Mouse (Mus musculus): ENCODE measurements around the gene Scn4b. TPM values are rescaled to one million over a fixed set of nuclear protein-coding genes. Genes with fewer than 3 reads are reported as not detected.

The Scn4b gene
- total RNA-seq, 2 experiments from 2014 or later = 6.3 to 7.6 TPM

DNA sequence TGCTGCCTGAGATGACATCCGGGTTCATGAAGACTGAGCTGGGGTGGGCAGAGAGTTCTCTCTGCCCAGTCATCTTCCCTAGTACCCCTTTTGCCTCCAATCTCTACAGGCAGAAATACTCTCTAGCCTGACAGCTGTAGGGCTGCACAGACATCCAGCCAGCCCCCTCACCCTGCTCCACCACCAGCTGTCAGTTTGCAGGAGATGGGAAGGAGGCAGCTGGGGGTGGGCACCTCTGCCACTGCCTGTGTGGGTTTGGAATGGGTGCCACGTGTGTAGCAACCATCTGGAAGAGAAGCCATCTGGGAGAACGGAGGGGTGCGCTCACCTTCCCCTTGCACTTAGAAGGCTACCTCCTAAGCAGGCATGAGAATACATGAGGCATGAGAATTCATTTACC lies 47.1 kb downstream of the Scn4b start:
- DNase-seq = no peak
- intact Hi-C loops (cut with DNase I) = no loop called here

DNA sequence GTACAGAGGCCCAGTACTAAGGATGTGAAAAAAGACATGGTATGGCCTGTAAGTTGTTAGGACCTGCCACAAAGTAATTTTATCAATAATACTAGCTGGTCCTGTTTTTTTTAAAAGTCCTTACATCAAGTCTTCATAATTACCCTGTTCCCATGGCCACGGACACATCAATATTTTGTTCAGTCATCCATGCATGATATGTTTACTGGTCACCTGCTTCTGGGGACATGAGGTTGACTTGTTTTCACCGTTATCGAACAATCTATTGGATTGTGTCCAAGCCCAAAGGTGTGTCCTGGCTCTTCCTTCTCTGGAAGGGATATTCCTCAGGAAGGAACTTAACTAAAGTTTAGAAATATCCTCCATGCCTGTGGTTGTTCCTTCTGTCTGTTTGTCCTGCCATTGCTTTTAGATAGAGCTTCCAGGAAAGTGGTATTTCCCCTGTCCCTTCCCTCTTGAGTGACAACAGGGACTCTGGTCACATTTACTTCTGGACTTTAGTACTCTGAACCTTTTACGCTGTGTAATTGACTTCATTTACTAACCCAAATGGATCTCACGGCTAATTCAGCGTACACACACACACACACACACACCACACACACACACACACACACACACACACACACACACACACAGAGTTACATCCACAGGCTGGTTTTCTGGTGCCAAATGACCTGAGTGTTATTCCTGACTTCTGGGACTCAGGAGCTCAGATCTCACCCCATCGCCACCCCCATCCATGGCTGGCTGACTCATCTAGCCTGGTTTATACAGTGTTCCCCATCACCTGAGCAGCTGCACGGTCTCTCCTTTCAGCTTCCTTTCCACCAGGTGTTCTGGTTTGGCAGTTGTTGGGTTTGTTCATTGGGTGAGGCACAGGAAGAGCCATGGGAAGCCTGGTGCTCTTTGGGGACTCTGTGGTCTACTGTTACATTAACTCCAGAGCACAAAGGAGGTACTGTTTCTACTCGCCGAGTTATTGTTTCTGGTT lies 50.7 kb downstream of the Scn4b start:
- DNase-seq = no peak
- intact Hi-C loops (cut with DNase I) = no loop called here

DNA sequence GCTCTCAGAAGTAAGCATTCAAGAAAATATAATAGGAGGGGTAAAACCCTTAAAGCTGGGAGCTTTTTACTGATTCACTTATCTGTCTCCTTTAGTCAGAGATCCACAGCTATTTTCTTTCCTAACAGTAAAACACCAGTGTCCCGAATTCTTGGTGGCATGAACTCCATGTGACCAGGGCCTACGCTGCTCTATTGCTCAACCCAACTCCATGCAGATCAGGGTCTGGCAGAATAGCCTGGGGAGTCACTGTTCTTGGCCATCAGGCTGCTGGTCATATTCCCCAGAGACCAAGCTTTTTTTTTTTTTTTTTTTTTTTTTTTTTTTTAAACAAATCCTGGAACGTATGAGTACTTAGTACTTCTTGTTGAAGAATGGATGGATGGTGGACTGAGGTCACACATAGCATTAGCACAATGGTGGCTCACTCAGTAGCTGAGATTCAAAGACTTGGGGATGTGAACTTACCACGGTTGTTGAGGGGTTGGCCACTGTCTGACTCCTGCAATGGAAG lies 51.5 kb downstream of the Scn4b start:
- no peak for DNase-seq
- intact Hi-C loops (cut with DNase I) = no loop called here

GRCm38 (mm10) chr9:45195468-45195867 lies 57.3 kb downstream of the Scn4b start:
- intact Hi-C loops (cut with DNase I) = no loop called here
- no peak for DNase-seq

DNA sequence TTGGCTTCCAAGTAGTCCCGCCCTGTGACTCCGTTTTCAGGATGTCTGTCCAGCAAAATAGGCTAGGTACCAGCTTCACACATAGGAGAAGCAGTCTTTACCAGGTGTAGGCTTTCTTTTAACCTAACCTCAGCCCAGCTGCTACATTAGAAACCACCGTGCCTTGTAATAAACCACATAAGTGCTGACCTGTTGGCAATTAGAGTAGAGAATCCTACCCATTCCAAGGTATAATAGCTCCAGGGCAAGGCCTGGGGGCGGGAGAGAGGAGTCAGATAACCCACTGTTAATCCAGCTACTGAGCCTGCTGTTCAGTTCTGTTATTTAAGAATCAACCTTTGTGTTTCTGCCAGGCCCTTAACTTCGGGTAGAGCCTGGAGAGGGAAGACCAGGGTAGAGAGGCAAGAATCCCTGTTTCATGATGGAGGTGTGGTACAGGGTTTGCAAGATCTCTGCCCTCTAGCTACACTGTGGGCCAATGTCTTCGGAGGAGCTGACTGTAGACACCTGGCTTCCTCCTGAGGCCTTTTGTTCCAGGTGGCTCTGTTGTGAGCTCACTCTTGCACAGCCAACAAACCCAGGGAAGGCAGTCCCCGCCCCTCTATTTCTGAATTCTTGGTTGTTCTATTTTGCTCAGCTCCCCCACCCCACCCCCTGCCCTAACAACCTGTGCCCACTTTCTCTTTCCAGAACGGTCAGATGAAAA lies 58.1 kb downstream of the Scn4b start:
- intact Hi-C loops (cut with DNase I) = no loop called here
- DNase-seq = no peak

GRCm38 (mm10) chr9:45197549-45197948 lies 59.4 kb downstream of the Scn4b start:
- intact Hi-C loops (cut with DNase I) = no loop called here
- DNase-seq = no peak

GRCm38 (mm10) chr9:45201319-45201947 lies 63.2 kb downstream of the Scn4b start:
- intact Hi-C loops (cut with DNase I) = no loop called here
- no peak for DNase-seq

DNA sequence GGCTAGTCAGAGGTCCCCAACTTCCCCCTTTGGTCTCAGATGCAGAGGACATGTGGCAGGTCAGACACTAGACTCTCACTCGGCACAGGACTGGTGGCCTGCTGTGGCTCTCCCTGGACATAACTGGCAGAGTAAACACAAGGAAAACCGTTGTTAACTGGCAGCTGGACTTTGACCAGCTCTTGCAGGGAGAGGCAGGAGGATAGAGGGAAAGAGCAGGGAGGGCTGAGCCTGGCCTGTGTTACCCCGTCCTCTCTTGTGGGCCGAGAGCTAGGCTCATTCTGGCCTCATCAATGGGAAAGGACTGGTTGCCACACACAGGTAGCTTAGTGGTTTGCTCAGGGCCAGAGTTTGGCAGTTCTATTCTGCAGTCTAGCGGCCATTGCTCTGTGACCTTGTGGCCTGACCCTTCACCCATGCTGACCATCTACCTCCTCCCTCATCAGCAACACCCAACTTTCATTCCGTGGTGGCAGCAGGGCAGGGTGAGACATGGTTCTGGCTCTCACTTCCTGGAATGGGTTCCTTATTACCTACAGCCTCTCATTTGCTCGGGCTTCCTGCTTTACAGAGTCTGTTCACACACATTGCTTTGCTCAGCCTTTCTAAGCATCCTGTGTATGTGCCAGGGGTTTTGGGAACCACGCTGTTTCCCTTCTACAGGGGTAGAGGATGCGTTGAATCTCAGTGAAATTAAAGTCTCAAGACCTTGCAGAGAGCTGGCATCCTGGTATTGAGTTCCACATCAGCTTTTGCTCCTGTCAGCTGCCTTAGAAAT lies 64.0 kb downstream of the Scn4b start:
- no peak for DNase-seq
- intact Hi-C loops (cut with DNase I) = no loop called here

Other genes with a start within 250 kb of the Scn4b start
- 1,000 to 10,000 TPM; 1,604 to 1,644 TPM for gene Atp5l, start 217.7 kb upstream of the Scn4b start, total RNA-seq (2021)
- gene Ube4a, start 172.8 kb upstream of the Scn4b start, total RNA-seq (2021) = 10 to 100 TPM; 40.7 to 44.8 TPM
- gene Cd3g, start 158.0 kb upstream of the Scn4b start, total RNA-seq (2021) = not detected
- gene Cd3d, start 156.6 kb upstream of the Scn4b start, total RNA-seq (2021) = under 1 TPM in 1 of 2 experiments, not detected in 1; 0.35 TPM
- gene Cd3e, start 128.8 kb upstream of the Scn4b start, total RNA-seq (2021) = under 1 TPM; 0.47 to 0.60 TPM
- 1 to 10 TPM in 1 of 2 experiments, under 1 TPM in 1; 0.76 to 1.2 TPM for gene Mpzl2, start 98.6 kb upstream of the Scn4b start, total RNA-seq (2021)
- gene Mpzl3, start 83.2 kb upstream of the Scn4b start, total RNA-seq (2021) = 1 to 10 TPM; 1.4 to 1.5 TPM
- gene Jaml, start 59.2 kb upstream of the Scn4b start, total RNA-seq (2021) = under 1 TPM; 0.19 to 0.24 TPM
- gene Scn2b, start 20.6 kb upstream of the Scn4b start, total RNA-seq (2021) = 1 to 10 TPM; 1.2 to 1.4 TPM
- not detected for gene BC049352, start 43.6 kb downstream of the Scn4b start, total RNA-seq (2021)
- gene Tmprss4, start 65.7 kb downstream of the Scn4b start, total RNA-seq (2021) = not detected
- gene Il10ra, start 130.8 kb downstream of the Scn4b start, total RNA-seq (2021) = 1 to 10 TPM; 1.7 to 2.4 TPM
- gene Tmprss13, start 180.7 kb downstream of the Scn4b start, total RNA-seq (2021) = 1 to 10 TPM; 2.4 to 3.6 TPM
- gene Fxyd6, start 231.8 kb downstream of the Scn4b start, total RNA-seq (2021) = 10 to 100 TPM; 15.9 to 16.6 TPM